Mouse (Mus musculus) heart, postnatal 0 days (tissue): ENCODE results near the gene Fnip1. TPM values are rescaled to one million over a fixed set of nuclear protein-coding genes. Genes with fewer than 3 reads are reported as not detected.
A peak's percentile ranks its signal among the peaks of the same experiment; 100 is the strongest.
"Not testable (repeated sequence)": the region's sequence is repeated elsewhere in the genome, so short reads cannot be mapped to it uniquely, and the experiment has no call there.

Source experiments
- ATAC-seq: fragments of 200-750 bp; cut with Nextera tagmentation; 2 replicates; pipeline ENCODE4 v1.8.0; 2017; ENCODE audit warnings: low read depth, moderate number of reproducible peaks, moderate library complexity; ENCODE audit not compliant: insufficient read depth
- DNase-seq: peaks from one replicate; pipeline ENCODE4 v3.0.0-alpha.2; 2016; ENCODE audit warnings: low spot score
- H3K27ac ChIP-seq: fragments of 300-500 bp; sonication (generic); 2 replicates; pipeline ENCODE4 v1.5.1; 2014; ENCODE audit warnings: low read depth, mild to moderate bottlenecking
- H3K27me3 ChIP-seq: fragments of 300-500 bp; sonication (generic); 2 replicates; pipeline ENCODE4 v1.6.1; 2014; ENCODE audit warnings: low read length, mixed read lengths; ENCODE audit not compliant: control insufficient read depth, insufficient read depth
- H3K36me3 ChIP-seq: fragments of 300-500 bp; sonication (generic); replicated peaks from 2 replicates; pipeline ENCODE4 v1.6.1; 2014; ENCODE audit warnings: low read length, mixed read lengths; ENCODE audit not compliant: control insufficient read depth, insufficient read depth
- H3K4me1 ChIP-seq: fragments of 300-500 bp; sonication (generic); 2 replicates; pipeline ENCODE4 v1.6.1; 2014; ENCODE audit warnings: antibody characterized with exemption; ENCODE audit not compliant: control insufficient read depth, insufficient read depth
- H3K4me2 ChIP-seq: fragments of 300-500 bp; sonication (generic); 2 replicates; pipeline ENCODE4 v1.6.1; 2014; ENCODE audit warnings: low read depth, mild to moderate bottlenecking, low read length, moderate library complexity
- H3K4me3 ChIP-seq: fragments of 300-500 bp; sonication (generic); 2 replicates; pipeline ENCODE4 v1.5.1; 2014; ENCODE audit warnings: low read depth, low read length
- H3K9ac ChIP-seq: fragments of 300-500 bp; sonication (generic); replicated peaks from 2 replicates; pipeline ENCODE4 v1.6.1; 2014; ENCODE audit warnings: low read depth, low read length, mixed read lengths
- H3K9me3 ChIP-seq: fragments of 300-500 bp; sonication (generic); replicated peaks from 2 replicates; pipeline ENCODE4 v1.6.1; 2016; ENCODE audit warnings: low read length; ENCODE audit not compliant: control insufficient read depth
- CTCF ChIP-seq: IDR thresholded peaks from 2 replicates; pipeline ENCODE4 v1.5.1; 2016; ENCODE audit warnings: antibody characterized with exemption, control low read depth, low read depth
- EP300 ChIP-seq: IDR thresholded peaks from 2 replicates; pipeline ENCODE4 v1.6.1; 2016; ENCODE audit warnings: antibody characterized with exemption, low read depth
- WGBS: fragments of 180-500 bp; shearing (Covaris S2); extraction: QIAGEN DNeasy Blood & Tissue Kit; methylation state at CpG from one replicate; pipeline ENCODE4 v1.1.7; 2014; 5-methylcytosine and 5-hydroxymethylcytosine counted together
- polyA plus RNA-seq: library from polyadenylated mRNA; unstranded; fragments of >200 nt; fragmentation: Nextera tagmentation; extraction: Ambion mirVana; gene quantifications from 2 replicates; pipeline ENCODE4 v1.2.1, GENCODE M21; 2015
- total RNA-seq: library from RNA; depleted of rRNA; stranded (reverse); fragments of >200 nt; gene quantifications from 2 replicates; pipeline ENCODE4 v1.2.3, GENCODE M21; 2014; ENCODE audit warnings: low replicate concordance

Gene Fnip1
- total and polyA plus RNA-seq, 2 experiments from 2014 or later = 8.8 to 27.2 TPM

DNA sequence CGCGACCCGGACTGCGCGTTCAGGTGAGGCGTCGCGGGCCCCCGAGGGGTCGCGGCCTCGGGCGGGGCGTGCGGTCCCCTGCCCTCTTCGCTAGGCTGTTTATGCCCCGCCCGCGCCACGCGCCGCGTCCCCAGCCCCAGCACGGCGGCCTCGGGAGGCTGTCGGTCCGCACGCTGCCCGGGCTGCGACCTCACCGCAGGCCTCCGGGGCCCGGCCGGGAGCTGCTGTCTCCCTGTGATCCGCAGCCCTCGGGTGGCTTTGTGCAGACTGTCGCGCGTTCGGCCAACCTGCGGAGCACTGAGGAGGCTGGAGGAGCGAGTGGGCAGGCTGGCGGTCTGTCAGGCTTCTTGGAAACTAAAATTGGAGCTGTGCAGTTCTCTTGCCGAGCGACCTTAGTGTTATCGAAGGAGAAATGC lies 375 bp downstream of the Fnip1 start:
- peak; percentile 45 for DNase-seq
- peak overlapping the region; percentile 70 for H3K4me2 ChIP-seq
- no peaks in the 10 kb centered on the region for H3K27me3 ChIP-seq
- H3K9ac ChIP-seq = peak overlapping the region; percentile 98
- H3K27ac ChIP-seq = peak overlapping the region; percentile 98
- peaks cover 21% of the 10 kb centered on the region for H3K4me1 ChIP-seq
- H3K4me3 ChIP-seq = peak overlapping the region; percentile 99
- H3K36me3 ChIP-seq = no peaks in the 10 kb centered on the region
- ATAC-seq = peak; percentile 79
- under 1% methylated on average over 42 of the region's 47 CpGs for WGBS
- no peaks in the 10 kb centered on the region for H3K9me3 ChIP-seq
- no peak for TF ChIP-seq EP300
- no peak for TF ChIP-seq CTCF

DNA sequence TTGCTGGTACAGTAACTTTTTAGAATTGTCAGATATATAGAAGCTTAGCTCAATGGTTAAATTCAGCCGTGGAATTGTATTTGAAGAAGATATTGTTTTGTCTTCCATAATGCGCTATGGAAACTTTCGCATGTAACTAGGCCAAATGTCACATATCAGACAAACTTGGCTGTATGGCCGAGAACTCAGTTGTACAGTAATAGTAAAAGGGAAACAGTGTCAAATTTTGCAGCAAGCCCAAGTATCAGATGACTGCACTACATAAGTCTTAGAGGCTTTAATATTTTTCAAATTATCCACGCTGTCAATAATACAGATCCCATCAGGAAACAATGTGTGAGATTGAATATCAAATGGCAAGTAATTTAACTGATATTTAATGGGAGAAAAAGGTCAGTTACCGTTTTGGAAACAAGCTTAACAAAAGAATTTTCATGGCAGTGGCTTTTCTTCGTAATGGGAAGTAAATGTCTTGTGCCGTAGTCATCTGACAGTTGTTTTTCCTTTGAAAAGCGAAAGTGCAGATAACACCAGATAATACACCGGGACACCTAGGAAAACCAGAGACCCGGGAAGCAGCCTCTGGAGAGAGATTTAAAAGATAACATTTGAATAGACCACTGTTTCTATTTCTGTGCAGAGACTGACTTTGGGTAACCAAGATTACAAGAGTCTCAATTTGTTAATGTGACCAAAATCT lies 1.1 kb downstream of the Fnip1 start:
- Histone ChIP-seq H3K9me3 (no peaks in the 10 kb centered on the region), H3K27ac (peak overlapping the region; percentile 98), H3K9ac (peak overlapping the region; percentile 98), H3K4me1 (peaks cover 21% of the 10 kb centered on the region), H3K36me3 (no peaks in the 10 kb centered on the region), H3K4me3 (peak overlapping the region; percentile 99), H3K27me3 (no peaks in the 10 kb centered on the region), H3K4me2 (peak overlapping the region; percentile 70)
- WGBS = 5% methylated on average over 11 of the region's 11 CpGs
- TF ChIP-seq EP300 = no peak
- ATAC-seq (no peak), DNase-seq (peak; percentile 23)

DNA sequence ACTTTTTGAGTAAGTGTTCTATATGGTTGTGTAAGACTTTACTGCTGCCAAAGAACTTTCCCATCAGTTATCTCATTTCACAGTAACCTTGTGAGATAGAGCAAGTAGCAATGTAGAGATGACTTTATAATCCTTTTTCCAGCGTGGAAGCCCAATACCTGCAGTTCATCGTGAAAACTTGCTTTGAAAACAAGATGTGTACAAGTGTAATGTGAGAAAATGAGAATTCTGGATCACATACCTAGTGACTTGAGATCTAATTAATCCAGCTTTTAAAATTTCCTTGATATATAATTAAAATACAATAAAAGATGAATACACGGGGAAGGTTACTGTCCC lies 1.7 kb downstream of the Fnip1 start:
- 35% methylated on average over 3 of the region's 3 CpGs for WGBS
- Histone ChIP-seq H3K4me1 (peaks cover 21% of the 10 kb centered on the region), H3K27ac (no peak overlapping the region), H3K27me3 (no peaks in the 10 kb centered on the region), H3K4me3 (peak overlapping the region; percentile 99), H3K4me2 (peak overlapping the region; percentile 70), H3K36me3 (no peaks in the 10 kb centered on the region), H3K9ac (peak overlapping the region; percentile 98), H3K9me3 (no peaks in the 10 kb centered on the region)
- TF ChIP-seq CTCF = no peak
- no peak for TF ChIP-seq EP300
- DNase-seq (no peak), ATAC-seq (no peak)

DNA sequence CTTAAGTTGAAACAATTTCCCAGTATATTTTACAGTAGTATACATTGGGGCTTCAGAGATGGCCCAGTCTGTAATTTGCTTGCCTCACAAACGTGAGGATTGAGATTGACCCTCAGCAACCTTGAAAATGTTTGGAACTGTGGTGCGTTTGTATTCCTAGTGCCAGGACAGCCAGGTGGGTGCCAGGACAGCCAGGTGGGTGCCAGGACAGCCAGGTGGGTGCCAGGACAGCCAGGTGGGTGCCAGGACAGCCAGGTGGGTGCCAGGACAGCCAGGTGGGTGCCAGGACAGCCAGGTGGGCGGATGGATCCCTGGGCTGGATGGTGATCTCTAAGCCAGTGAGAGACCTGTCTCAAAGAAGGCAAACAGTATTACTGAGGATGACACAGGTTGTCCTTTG lies 12.8 kb downstream of the Fnip1 start:
- H3K4me3 ChIP-seq, H3K9me3 ChIP-seq, H3K27ac ChIP-seq, H3K27me3 ChIP-seq, H3K9ac ChIP-seq, H3K36me3 ChIP-seq, H3K4me1 ChIP-seq, DNase-seq, ATAC-seq, H3K4me2 ChIP-seq: not testable (repeated sequence)
- 86% methylated on average over 3 of the region's 3 CpGs for WGBS

DNA sequence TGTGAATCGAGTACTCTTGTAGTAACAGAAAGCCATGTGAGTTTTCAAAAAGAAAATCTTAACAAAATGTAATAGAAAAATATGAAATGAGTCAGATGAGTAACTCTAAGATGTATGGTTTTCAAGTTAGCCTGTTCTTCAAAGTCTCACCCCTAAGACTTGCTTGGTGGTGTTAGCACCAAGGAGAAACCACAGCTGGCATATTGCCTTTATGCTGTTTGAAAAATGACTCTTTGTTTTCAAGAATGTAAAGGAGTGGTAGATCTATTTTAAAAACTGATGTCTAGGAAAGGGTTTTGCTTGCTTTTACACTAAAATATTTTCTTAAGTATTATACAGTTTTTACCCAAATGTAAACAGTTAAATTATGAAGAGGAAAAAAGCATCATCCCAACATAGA lies 16.5 kb downstream of the Fnip1 start:
- Histone ChIP-seq H3K9me3 (no peaks in the 10 kb centered on the region), H3K4me3 (no peak overlapping the region)
- WGBS = 68% methylated on average over 1 of the region's 1 CpGs

DNA sequence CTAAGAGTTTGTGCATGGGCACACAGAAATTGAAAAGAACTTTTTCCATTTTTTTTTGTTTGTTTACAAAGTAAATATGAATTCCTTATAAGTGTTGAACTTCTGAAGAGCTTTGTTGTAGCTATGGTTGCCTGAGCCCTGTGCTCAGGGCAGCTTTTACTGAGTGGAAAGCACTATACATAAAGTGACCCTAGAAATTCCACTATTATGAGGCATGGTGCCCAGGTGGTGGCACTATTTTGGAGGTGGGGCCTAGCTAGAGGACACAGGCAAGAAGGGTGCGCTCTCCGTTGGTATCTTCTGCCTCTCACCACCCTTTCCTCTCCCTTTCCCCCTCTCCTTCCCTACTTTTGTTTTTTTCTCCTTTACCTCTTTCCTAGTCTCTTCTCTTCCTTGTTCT lies 18.9 kb downstream of the Fnip1 start:
- no peaks in the 10 kb centered on the region for H3K27me3 ChIP-seq
- TF ChIP-seq CTCF = peak; percentile 11; the same call in 1 of the 2 replicates
- TF ChIP-seq EP300 = no peak
- peak; percentile 44; the same call in 1 of the 2 replicates for ATAC-seq
- DNase-seq = peak; percentile 27
- H3K27ac ChIP-seq = no peak overlapping the region
- peaks cover 10% of the 10 kb centered on the region for H3K4me1 ChIP-seq
- 24% methylated on average over 2 of the region's 2 CpGs for WGBS
- no peak overlapping the region for H3K4me3 ChIP-seq
- no peaks in the 10 kb centered on the region for H3K36me3 ChIP-seq
- no peak overlapping the region for H3K4me2 ChIP-seq
- H3K9me3 ChIP-seq = no peaks in the 10 kb centered on the region
- H3K9ac ChIP-seq = no peak overlapping the region

More for the DNA sequence above, 16.5 kb downstream of the Fnip1 start:
- Histone ChIP-seq H3K4me1 (peaks cover 10% of the 10 kb centered on the region), H3K27me3 (no peaks in the 10 kb centered on the region), H3K27ac (no peak overlapping the region), H3K4me2 (no peak overlapping the region), H3K36me3 (no peaks in the 10 kb centered on the region), H3K9ac (no peak overlapping the region)
- DNase-seq (no peak), ATAC-seq (no peak)
- TF ChIP-seq EP300 = no peak
